Mouse (Mus musculus) cerebellum, postnatal 25 days (tissue): Measurements from ENCODE around the gene Sdk1.

Experiments used
- DNase-seq, 2 experiments: peaks; one replicate each; pipeline ENCODE4 v3.0.0; 2021; ENCODE audit warnings: mixed read lengths in 2 of 2

Gene Sdk1

GRCm38 (mm10) chr5:141902544-141903250, 661.4 kb downstream of the Sdk1 start:
- no peak for DNase-seq

DNA sequence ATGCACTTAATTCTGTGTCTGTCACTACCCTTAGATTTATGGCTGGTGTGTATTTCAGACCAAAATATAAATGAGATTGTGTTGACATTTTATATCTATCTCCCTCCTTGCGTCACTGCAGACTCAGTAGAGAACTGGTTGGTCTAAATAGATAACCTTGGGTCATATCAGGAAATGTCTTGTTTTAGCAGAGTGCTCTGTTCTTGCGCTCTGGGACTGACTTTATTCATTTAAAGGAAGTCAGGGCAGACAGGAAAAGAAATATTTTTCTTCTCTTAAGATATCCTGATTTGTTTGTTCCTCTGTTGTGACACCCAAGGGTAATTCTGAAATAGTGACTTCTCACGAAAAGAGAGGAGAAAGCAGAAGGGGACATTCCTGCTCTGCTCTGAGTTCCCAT, 669.2 kb downstream of the Sdk1 start:
- DNase-seq: no peak

- DNase-seq: no peak
Measured at GRCm38 (mm10) chr5:141910886-141911285, 669.6 kb downstream of the Sdk1 start.

DNA sequence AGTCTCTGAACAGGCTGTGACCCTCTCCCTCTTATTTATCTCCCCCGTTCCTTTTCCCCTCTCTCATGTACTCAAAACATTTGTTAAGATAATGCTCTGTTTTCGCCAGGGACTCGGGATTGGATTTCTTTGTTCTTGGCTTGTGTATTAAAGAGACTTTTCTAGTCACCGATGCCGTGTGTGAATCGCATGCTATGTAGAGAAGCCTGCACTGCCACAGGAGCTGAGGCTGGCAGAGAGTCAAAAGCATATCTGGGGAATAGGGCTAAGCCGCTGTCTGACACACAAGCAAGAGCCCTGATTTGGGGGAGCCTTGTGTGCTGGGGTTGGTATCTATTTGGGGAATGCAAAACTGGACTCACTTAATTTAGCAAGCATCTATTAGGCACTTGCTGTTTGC, 671.6 kb downstream of the Sdk1 start:
- no peak for DNase-seq

DNA sequence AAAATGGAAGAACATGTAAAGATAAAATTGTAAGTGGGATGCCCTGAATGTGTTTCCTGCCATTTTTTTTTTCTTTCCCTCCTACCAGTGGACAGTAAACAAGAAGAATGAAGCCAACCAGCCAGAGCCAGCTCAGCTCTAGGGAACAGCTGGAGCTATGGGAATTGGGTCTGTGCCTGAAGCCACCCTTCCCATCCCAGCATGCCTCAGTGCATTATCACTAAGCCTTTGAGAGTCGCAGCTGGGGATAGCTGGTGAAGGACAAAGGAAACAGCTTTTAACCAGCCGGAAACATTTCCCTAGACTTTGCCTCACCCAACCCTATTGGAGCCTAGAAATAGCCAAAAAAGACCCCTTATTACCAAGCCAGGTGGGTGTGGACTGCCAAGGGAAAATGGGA, 675.7 kb downstream of the Sdk1 start:
- DNase-seq: no peak

GRCm38 (mm10) chr5:141939000-141939399, 697.7 kb downstream of the Sdk1 start:
- DNase-seq: no peak

GRCm38 (mm10) chr5:141940636-141941035, 699.3 kb downstream of the Sdk1 start:
- DNase-seq: no peak

DNA sequence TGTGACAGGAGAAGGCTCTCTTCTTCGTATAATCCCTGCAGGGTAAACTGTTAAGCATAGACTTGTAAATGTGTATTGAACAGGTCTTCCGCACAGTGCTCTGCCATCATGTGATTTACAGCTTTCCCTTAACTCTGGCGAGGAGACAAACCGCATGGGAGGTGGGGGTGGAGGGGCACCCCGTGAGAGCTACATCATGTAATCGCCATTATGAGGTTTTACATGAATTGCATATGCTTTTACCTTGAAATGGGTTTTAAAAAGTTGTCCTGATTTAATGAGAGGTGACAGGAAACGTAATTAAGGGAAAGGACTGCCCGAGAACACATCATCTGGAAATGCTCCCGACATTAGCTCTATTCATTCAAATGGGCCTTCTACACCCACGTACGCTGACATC, 709.5 kb downstream of the Sdk1 start:
- DNase-seq: no peak

DNA sequence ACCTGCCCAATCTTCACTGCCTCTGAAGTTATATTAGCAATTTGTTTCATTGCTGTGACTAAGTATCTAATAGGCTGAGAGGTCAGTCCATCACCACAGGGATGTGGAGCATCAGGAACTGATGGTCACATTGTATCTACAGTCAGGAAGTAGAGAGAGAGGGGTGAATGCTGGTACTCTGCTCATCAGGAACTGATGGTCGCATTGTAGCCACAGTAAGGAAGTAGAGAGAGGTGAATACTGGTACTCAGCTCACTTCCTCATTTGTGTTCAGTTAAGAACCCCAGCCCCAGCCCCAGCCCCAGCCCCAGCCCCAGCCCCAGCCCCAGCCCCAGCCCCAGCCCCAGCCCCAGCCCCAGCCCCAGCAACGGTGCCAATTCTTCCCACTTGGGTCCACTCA, 711.0 kb downstream of the Sdk1 start:
- DNase-seq: no peak

DNA sequence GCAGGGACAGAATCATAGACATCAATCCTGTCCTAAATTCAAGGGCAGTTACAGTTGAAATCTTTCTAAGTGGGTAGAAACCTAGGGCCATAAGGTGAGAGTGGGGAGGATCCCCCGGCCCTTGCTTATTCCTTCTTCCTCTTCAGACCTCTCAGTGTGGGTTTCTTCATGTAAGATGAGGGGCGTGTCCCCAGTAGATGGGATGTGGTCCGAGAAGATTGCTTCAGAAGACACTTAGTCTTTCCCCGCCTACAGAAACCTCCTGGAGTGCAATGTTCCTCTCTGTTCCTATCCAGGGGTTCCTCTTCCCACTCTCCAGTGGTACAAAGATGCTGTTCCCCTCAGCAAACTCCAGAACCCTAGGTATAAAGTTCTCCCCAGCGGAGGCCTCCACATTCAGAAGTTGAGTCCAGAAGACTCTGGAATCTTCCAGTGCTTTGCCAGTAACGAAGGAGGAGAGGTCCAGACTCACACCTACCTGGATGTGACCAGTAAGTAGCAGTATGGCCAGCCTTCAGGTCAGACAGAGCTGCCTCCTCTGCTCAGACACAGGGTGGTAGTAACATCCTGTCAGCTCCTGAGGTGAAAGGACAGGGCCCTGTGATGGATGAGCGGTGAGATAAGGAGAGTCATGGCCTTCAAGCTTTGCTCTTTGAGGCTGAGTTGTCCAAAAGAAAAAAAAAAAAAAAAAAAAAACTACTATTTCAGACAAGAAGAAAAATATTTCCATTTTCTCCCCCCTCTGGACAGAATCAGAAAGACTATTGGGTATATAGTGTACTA, 711.6 kb downstream of the Sdk1 start:
- DNase-seq: no peak

GRCm38 (mm10) chr5:141971071-141971470, 729.8 kb downstream of the Sdk1 start:
- DNase-seq: no peak

- DNase-seq: no peak
Measured at GRCm38 (mm10) chr5:141979511-141979910, 738.2 kb downstream of the Sdk1 start.

DNA sequence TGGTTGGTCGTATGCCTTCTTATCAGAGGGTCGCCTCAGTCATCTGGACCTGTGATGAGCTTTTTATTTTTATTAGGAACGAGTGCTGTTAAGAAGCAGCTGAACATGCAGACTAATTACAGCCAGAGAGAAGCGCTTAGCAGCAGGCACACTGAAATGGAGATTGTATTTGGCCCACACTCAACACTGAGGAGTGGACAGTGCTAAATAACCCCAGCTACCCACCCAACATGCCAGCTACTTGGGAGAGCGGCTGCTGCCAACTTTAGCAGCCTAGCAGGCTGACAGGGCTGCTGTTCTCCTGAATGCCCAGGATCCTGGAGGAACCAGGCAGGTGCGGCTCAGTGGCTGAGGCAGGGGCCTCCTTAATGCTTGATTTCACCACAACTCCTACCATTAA, 739.5 kb downstream of the Sdk1 start:
- DNase-seq: peak; percentile 5 to 8

- DNase-seq: no peak
Measured at GRCm38 (mm10) chr5:141984322-141984721, 743.0 kb downstream of the Sdk1 start.

GRCm38 (mm10) chr5:141985003-141985402, 743.7 kb downstream of the Sdk1 start:
- DNase-seq: peak; percentile 43 to 68

GRCm38 (mm10) chr5:141985551-141985950, 744.3 kb downstream of the Sdk1 start:
- DNase-seq: no peak

GRCm38 (mm10) chr5:141987287-141987799, 746.1 kb downstream of the Sdk1 start:
- DNase-seq: no peak

GRCm38 (mm10) chr5:141988685-141989084, 747.4 kb downstream of the Sdk1 start:
- no peak for DNase-seq

GRCm38 (mm10) chr5:141994192-141994591, 752.9 kb downstream of the Sdk1 start:
- no peak for DNase-seq

DNA sequence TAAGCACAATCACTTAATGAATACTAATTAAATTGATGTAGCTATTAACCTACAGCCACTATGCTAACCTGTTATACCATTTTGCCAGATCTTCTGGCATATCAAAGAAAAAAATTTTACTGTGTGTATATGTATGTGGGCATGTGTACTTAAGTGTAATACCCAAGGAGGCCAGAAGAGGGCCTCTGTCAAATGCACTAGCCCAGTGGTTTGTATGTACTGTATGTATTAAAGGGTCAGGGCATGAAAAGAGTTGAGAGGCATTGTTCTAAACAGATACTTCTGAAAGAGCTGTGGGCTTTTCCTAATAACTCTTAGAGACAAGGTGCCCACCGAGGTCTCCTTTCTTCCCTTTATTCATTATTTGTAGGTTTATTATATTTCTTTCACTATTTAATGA, 759.0 kb downstream of the Sdk1 start:
- DNase-seq: no peak

- no peak for DNase-seq
Measured at GRCm38 (mm10) chr5:142001131-142001530, 759.8 kb downstream of the Sdk1 start.

GRCm38 (mm10) chr5:142001973-142002372, 760.7 kb downstream of the Sdk1 start:
- DNase-seq: no peak

DNA sequence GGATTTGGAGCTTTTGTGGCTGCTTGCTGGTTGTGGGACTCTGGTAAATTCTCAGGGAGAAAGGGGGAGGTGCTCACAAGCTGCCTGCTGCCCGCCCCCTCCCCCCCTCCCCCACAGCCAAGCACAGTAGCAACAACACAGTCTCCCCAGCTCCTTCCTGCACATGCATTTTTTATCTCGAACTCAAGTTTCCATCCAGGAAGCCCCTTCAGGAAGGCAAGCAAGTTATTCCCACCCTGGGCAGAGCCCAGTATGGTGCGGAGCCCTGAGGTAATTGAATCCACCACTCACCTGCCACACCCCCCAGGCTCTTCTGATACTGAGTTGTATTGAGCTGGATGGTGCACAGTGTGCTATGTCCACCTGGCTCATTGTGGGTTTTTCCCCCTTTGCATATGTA, 768.9 kb downstream of the Sdk1 start:
- DNase-seq: no peak

DNA sequence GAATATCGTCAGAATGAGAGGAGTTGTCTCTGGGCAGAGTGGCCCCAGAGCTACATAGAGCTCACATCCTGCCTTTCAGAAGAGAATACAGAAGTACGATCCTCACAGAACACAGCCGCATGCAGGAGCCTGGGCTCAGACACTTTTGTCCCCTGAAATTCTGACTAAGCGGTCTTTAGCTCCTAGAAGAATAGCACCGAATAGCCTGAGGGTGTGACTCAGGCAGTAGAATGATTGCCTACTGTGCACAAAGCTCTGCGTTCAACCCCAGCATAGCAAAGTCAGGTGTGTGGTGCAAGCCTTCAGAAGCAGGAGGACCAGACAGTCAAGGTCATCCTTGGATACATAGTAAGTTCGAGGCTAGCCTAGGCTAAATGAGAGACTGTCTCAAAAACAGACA, 775.7 kb downstream of the Sdk1 start:
- no peak for DNase-seq
